Comparison of ENCODE assay signal across 29 mouse cellular contexts in the genomic region with DNA sequence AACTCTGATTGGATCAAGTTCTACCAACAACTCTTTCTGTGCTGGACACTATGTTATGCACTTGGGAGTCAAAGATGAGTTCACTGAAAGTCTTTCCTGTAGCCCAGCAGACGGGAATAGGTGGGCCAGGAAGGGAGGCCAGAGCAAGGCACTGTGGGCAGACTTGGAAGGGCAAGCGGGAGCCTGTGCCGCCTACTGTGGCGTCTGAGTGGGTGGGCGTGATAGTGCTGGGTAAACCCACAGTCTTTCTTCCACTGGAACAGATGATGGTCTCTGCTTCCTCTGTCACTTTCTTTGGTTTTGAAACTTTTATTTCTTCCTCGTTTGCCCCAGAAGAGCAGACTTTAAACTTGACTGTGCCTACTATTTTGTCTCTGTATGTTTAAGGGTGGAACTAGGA.
A peak's percentile ranks its signal among the peaks of the same experiment; 100 is the strongest.
DNase-seq lines count a peak whose midpoint lies in the region; ATAC-seq and TF ChIP-seq lines count a peak whose summit lies in the region.
"Had no signal": no experiment of that assay in that cellular context is flagged by ENCODE, and none has a peak within 500 bp of the region (broad histone marks: within the 10 kb centered on the region; RNA-seq: fewer than 3 reads in every experiment).

No protein-coding gene starts in this region.

- ATAC-seq in hindbrain, embryonic 11.5 days (ENCODE audit: low FRiP score) = no peak
- no peak for ATAC-seq in monocyte, adult 5-6 weeks (replicated peaks; ENCODE audit: insufficient number of reproducible peaks, low FRiP score, low TSS enrichment, poor library complexity, severe bottlenecking)
- ATAC-seq: forebrain, postnatal 0 days; midbrain, embryonic 16.5 days had no signal

- H3K27me3 ChIP-seq in thymus, adult 2 months (ENCODE audit: control insufficient read depth, insufficient read depth, low read length) = no peaks in the 10 kb centered on the region
- no peaks in the 10 kb centered on the region for H3K27me3 ChIP-seq in hindbrain, embryonic 11.5 days (ENCODE audit: control insufficient read depth, insufficient read depth, low read length)
- H3K27me3 ChIP-seq: embryonic facial prominence, embryonic 15.5 days; forebrain, embryonic 12.5 days; limb, embryonic 12.5 days had no signal

- peak; percentile 35 for DNase-seq in thymus, adult 2 months
- no peak for DNase-seq in thymus, postnatal 10 days (ENCODE audit: low spot score in 2 of 2)
- DNase-seq in CD8-positive naive resting alpha-beta T cell, adult 2 months (ENCODE audit: low read depth in 2 of 2, low spot score in 2 of 2) = peak; percentile 11 to 21
- DNase-seq in naive thymus-derived CD4-positive, alpha-beta T cell, adult 2 months (ENCODE audit: low read depth) = peak; percentile 62
- DNase-seq in hindbrain, embryonic 11.5 days (ENCODE audit: low spot score) = no peak
- DNase-seq in adrenal gland, adult (ENCODE audit: inconsistent age in 2 of 2, low spot score in 1 of 2) = no peak
- DNase-seq: adrenal gland, adult 8-10 months; cerebellum, adult 8-10 months; cerebellum, postnatal 25 days; forebrain, postnatal 0 days; gastrocnemius, postnatal 14 days; heart, adult 18-20 months; heart, postnatal 4 days; kidney, adult 11 months; kidney, postnatal 25 days; lung, embryonic 14.5 days; lung, postnatal 14 days; retina, postnatal 1 day; right cerebral cortex, postnatal 14 days had no signal

- peak overlapping the region; percentile 44 for H3K27ac ChIP-seq in thymus, adult 2 months (ENCODE audit: control insufficient read depth, insufficient read depth, low read length)
- H3K27ac ChIP-seq in hindbrain, embryonic 11.5 days (ENCODE audit: low read depth, low read length) = no peak overlapping the region
- H3K27ac ChIP-seq: embryonic facial prominence, embryonic 10.5 days; embryonic facial prominence, embryonic 15.5 days; forebrain, embryonic 12.5 days; hindbrain, embryonic 14.5 days; limb, embryonic 12.5 days; liver, embryonic 15.5 days had no signal

- peaks cover 19% of the 10 kb centered on the region for H3K4me1 ChIP-seq in thymus, adult 2 months (replicated peaks; ENCODE audit: control insufficient read depth, insufficient read depth, low read length)
- no peaks in the 10 kb centered on the region for H3K4me1 ChIP-seq in hindbrain, embryonic 11.5 days (replicated peaks; ENCODE audit: control insufficient read depth, insufficient read depth, low read length)

- H3K9ac ChIP-seq in hindbrain, embryonic 11.5 days (ENCODE audit: low read depth, low read length) = no peak overlapping the region
- H3K9ac ChIP-seq: embryonic facial prominence, embryonic 15.5 days; forebrain, embryonic 12.5 days; forebrain, postnatal 0 days; hindbrain, embryonic 14.5 days; limb, embryonic 12.5 days; liver, embryonic 15.5 days; lung, embryonic 14.5 days had no signal

- H3K9me3 ChIP-seq in hindbrain, embryonic 11.5 days (ENCODE audit: control insufficient read depth, low read length) = no peaks in the 10 kb centered on the region
- H3K9me3 ChIP-seq: embryonic facial prominence, embryonic 10.5 days; embryonic facial prominence, embryonic 15.5 days; forebrain, embryonic 12.5 days; limb, embryonic 12.5 days; liver, embryonic 15.5 days had no signal

- H3K4me3 ChIP-seq in thymus, adult 2 months (ENCODE audit: control insufficient read depth, insufficient read depth, low read length) = no peak overlapping the region
- no peak overlapping the region for H3K4me3 ChIP-seq in hindbrain, embryonic 11.5 days (ENCODE audit: low read depth, low read length)
- H3K4me3 ChIP-seq: embryonic facial prominence, embryonic 10.5 days; embryonic facial prominence, embryonic 15.5 days; forebrain, embryonic 12.5 days; limb, embryonic 12.5 days; liver, embryonic 15.5 days; myocyte had no signal

- WGBS in thymus, adult 2 months = 15% methylated on average over 6 of the region's 6 CpGs
- 80% methylated on average over 6 of the region's 6 CpGs for WGBS in hindbrain, embryonic 11.5 days

- TF ChIP-seq CTCF in thymus, adult 2 months (IDR thresholded peaks at IDR 0.05; ENCODE audit: borderline replicate concordance, control insufficient read depth, extremely low read depth, insufficient read depth, low read length, poor library complexity) = no peak

- H3K4me2 ChIP-seq in hindbrain, embryonic 11.5 days (replicated peaks; ENCODE audit: low read depth, low read length) = no peak overlapping the region
- H3K4me2 ChIP-seq: embryonic facial prominence, embryonic 15.5 days; forebrain, embryonic 12.5 days; heart, embryonic 11.5 days; hindbrain, embryonic 14.5 days; limb, embryonic 12.5 days; liver, embryonic 15.5 days; lung, embryonic 14.5 days had no signal

- no peak for TF ChIP-seq POLR2A in thymus, adult 2 months (IDR thresholded peaks at IDR 0.05; ENCODE audit: control insufficient read depth, extremely low read depth, insufficient read depth, low read length, poor library complexity)

- H3K36me3 ChIP-seq in thymus, adult 2 months (ENCODE audit: control insufficient read depth, insufficient read depth, low read length) = no peaks in the 10 kb centered on the region
- no peaks in the 10 kb centered on the region for H3K36me3 ChIP-seq in hindbrain, embryonic 11.5 days (ENCODE audit: control insufficient read depth, insufficient read depth, low read length)
- H3K36me3 ChIP-seq: embryonic facial prominence, embryonic 10.5 days; embryonic facial prominence, embryonic 15.5 days; forebrain, embryonic 12.5 days; limb, embryonic 12.5 days; liver, embryonic 15.5 days had no signal

Comparison
In these comparisons a context has a peak if more than half of its experiments do, and no peak if none do; other contexts are left out.
1. DNase-seq: peak in thymus, adult 2 months (single experiment), CD8-positive naive resting alpha-beta T cell, adult 2 months (2 of 2) and naive thymus-derived CD4-positive, alpha-beta T cell, adult 2 months (single experiment); none in thymus, postnatal 10 days (0 of 2), hindbrain, embryonic 11.5 days (single experiment) and adrenal gland, adult (0 of 2).